Mouse (Mus musculus) thymus, postnatal 14 days (tissue): ENCODE results near the gene St6galnac3.
"Not testable (repeated sequence)": the region's sequence is repeated elsewhere in the genome, so short reads cannot be mapped to it uniquely, and the experiment has no call there.

ENCODE experiments used
- DNase-seq: peaks from one replicate; pipeline ENCODE4 v3.0.0; 2021

St6galnac3 gene

DNA sequence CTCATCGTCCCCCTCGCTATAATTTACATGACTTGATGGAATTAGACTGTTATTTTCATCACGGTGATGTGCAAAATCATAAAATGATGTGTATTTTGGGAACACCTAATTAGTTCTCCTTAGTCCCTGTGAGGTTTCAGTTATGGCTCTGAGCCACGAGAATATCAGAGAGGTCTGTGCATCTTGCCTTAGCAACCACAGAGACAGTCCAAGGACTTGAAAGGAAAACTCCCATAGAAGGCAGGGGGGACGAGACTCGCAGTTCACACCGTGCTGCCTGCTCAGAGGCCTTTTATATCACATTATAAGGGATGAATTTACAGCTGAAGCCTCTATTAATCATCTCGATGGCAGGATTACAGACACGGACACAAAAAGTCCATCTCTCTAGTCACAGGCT, 327.2 kb downstream of the St6galnac3 start:
- no peak for DNase-seq

DNA sequence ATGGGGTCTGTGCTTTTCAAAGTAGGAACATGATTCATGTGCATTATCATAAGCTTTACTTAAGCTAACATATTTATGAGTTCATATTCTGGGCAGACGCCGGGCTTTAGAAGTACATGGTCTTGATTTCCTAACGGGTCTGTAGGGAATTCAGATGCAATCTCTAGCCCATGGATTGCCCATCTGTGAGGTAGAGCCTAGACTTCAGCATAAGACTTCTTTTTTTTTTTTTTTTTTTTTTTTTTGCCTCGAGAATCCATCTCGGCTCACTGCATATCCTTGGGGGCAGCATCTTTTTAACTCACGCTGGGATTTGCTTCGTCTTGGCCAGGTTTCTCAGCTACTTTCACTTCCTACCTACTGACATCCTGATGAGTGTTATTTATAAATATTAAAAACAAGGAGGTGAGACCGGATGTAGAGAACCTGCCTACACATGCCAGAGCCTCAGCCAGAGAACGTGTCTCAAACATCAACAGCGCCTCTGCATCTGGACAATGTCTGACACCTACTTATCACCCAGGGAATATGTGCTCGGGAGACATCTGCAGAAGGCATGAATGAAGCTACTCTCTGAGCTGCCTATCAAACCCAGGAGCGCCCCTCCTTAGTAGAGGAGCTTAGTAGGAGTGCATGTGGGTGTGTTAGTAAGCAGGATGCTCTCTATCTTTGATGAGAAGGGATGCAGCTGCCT, 328.5 kb downstream of the St6galnac3 start:
- no peak for DNase-seq

DNA sequence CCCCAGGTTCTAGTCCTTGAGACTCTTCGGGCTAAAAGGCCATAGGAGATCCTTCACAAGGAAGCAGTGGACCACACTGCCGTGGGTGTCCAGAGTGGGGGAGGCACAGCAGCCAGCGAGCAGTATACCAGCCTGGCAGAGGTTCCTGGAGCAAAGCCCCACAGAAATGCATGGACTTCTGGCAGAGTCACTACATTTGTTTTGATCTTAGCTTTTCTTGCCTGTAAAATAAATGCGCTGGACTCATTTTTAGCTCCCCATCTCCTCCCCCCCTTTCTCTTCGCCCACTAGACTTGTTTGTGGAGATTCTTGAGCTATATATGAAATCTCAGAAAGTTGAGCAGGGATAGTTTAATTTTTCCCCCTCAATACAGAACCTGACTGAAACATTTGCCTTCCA, 329.6 kb downstream of the St6galnac3 start:
- DNase-seq = no peak

DNA sequence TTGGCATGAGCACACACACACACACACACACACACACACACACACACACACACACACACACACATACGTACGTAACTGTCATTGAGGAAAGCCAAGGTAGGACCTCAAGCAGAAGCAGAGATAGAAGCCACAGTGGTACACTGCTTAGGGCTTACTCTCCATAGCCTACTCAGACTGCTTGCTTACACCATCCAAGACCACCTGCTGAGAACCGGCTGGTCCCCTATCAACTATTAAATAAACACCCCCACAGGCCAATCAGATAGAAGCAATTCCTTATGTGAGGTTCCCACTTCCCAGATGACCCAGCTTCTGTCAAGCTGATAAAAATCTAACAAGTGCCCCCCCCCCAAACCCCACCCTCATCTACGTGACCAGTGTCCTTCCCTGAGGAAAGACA, 330.2 kb downstream of the St6galnac3 start:
- no peak for DNase-seq

DNA sequence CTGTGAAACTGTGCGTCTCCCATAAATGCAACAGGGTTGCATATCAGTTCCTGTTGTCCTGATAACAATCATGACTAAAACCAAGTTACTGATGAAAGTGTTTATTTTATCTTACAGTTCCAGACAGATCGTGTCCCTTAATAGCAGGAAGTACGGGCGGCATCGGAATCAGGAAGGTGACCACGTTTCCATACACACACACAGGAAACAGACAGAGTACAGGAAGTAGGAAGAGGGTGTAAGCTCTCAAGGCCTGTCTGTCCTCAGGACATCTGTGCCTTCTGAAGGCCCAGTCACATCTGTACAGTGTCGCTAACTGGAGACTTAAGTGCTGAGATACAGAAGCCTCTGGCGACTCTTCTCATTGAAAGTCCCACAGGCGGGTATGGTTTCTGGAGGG, 330.8 kb downstream of the St6galnac3 start:
- no peak for DNase-seq

DNA sequence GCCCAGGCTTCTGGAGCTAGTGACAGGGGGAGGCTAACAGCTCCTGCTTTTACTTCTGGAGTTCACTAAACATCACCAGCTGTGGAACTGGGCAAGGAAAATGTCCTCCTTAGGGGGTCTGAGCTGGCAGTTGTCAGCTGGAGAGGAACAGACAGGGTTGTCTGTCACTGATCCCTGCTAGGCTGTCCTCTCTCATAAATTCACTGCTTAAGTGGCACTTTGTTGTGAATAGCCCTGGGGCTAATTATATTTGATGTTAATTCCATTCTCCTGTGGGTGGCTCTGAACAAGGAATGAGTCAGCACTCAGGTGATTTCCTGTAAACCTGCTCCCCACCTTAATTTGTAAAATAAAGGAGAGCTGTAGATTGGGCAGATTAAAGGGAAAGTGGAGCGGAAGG, 333.5 kb downstream of the St6galnac3 start:
- not testable (repeated sequence) for DNase-seq

DNA sequence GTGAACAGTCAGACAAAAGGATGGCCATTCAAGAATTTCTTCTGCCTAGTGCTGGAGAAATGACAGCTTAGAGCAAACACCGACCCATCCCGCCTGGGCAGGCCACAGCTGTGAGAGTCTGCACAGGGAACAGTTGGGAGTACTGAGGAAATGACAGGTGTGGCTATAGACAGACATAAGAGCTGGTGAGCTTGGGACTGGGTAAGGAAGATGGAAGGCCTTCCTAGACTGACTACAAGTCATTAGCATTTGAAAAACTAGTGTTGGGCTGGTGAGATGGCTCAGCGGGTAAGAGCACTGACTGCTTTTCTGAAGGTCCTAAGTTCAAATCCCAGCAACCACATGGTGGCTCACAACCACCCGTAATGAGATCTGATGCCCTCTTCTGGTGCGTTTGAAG, 340.3 kb downstream of the St6galnac3 start:
- DNase-seq = not testable (repeated sequence)

DNA sequence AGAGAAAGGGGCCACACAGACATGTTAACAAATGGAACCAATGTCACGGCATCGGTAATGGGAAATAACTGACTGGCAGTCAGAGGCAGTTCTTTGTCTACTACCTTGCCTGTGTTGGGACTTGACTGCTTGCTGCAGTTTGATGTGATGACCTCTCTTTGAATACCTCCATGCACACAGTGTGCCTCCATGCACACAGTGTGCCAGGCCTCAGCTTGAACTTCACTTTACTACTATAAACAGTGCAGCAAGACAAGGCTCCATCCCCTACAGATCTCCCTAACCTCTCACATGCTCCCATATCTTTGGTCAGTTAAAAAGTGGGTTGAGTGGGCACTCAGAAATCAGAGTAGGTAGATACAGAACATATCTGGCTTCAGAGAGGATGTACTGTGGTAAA, 341.3 kb downstream of the St6galnac3 start:
- DNase-seq = no peak

DNA sequence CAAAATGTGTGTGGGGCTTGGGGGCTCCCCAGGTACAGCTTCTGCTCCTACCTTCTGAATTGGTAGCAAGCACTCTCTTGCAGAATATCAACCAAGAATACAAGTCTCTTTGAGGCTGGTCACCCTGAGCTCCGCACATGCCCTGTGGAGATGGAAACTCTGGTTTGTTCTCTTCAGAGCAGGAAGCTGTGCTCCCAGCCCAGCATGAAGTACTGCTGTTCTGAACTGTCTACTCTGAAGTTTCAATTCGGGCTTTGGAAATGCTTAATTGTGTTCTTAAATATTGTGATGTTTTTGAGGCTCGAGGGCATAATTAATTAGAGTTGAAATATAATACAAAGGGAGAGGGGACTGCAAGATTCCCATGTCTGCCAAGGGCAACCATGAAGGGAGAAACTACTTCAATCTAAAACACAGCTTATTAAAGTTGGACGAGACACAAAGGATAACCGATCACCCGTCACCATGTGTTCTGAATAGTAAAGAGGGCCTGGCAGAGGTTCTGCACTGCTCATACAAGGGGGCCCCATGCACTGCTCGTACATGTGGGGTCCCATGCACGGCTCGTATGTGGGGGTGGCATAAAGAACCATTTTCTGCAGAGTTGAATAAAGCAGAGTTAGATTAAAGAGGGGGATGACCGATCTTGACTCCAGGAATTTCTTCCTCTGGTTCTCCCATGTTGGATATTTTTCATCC, 359.8 kb downstream of the St6galnac3 start:
- DNase-seq = no peak

DNA sequence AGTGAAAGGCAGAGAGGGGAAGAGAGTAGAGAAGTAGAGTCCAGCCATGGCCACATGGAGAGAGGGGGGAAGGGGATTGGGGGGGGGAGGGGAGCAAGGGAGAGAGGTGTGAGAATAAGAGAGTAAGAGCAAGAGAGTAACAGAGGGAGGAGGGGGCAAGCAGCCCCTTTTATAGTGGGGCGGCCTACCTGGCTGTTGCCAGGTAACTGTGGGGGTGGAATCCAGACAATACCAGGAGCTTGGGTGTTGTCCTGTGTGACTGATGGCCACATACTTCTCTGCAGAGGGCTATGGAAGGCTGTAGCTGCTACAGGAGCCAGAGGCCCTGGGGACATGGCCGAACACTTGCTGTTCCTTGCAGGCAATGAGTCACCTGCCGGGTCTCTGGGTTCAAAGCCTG, 360.6 kb downstream of the St6galnac3 start:
- DNase-seq = no peak

DNA sequence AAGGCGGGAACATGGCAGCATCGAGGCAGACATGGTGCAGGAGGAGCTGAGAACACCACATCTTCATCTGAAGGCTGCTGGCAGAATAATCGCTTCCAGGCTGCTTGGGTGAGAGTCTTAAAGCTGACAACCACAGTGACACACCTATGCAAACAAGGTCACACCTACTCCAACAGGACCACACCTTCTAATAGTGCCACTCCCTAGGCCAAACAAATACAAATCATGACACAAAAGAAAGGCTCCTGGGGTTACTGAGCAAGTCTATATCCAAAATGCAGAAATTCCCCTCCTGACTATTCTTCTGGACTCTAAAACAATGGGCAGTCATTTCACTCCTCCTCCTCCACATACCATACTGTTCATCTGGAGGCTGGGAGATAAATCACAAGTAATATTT, 365.0 kb downstream of the St6galnac3 start:
- no peak for DNase-seq

DNA sequence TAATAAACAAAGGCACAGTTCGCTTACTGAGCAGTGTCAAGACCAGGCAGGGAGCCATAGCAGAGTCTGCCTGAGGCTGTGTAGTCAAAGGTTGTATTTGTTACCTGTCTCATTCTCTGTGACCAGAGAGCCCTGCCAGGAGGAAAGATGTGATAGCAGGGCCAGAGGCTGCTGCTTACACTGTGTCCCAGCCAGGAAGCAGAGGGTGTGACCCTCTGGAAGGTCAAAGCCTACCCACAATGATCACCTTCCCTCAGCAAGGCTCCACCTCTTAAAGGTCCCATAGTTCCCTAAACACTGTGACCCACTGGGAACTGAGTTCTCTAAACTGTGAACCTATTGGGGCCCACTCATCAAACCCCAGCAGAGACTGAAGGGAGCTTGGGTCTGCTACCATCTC, 368.9 kb downstream of the St6galnac3 start:
- DNase-seq = no peak

DNA sequence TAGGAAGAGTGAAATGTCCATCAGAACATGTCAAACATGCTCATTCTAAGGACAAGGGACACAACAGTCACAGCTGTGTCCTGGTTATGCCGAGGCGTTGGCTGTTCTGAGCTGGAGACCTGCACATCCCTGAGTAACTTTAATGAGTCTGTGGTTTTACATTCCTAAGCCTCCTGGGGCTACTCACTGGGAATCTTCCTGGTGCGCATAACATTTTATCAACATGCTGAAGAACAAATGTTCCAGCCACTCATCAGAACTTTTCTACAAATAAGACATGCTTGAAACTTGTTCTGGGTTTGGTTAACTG, 370.0 kb downstream of the St6galnac3 start:
- DNase-seq = no peak

DNA sequence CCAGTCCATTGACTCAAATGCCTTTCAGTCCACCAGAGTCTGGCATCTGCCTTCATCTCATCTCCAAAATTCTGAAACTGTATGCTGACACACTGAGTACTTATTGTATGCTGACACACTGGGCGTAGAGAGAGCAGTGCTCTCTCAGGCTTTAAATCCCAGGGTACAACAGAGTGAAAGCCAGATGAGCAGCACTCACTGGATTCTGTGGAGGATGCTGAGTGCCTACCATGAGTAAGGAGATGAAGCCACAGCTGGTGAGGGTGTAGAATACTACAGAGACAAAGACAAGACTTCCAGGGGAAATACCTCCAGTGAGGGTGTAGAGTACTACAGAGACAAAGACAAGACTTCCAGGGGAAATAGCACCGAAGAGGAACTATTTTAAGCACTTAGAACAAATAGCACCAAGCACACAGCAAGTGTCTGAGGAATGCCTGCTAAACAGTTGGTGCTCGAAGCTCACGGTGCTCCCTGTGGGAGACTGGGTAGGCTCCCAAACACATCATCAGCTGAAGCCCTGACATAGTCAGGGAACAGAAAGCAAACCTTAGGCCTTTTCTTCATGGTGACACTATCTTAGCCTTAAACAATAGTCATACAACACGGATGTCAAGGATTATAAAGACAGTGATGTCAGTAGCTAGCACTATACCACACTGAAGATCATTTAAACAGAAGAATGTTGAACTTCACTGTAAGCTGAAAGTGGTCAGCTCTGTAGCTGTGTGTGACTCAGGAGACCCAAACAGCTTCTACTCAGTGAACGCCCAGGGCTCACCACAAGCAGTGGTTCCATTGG, 370.6 kb downstream of the St6galnac3 start:
- no peak for DNase-seq

DNA sequence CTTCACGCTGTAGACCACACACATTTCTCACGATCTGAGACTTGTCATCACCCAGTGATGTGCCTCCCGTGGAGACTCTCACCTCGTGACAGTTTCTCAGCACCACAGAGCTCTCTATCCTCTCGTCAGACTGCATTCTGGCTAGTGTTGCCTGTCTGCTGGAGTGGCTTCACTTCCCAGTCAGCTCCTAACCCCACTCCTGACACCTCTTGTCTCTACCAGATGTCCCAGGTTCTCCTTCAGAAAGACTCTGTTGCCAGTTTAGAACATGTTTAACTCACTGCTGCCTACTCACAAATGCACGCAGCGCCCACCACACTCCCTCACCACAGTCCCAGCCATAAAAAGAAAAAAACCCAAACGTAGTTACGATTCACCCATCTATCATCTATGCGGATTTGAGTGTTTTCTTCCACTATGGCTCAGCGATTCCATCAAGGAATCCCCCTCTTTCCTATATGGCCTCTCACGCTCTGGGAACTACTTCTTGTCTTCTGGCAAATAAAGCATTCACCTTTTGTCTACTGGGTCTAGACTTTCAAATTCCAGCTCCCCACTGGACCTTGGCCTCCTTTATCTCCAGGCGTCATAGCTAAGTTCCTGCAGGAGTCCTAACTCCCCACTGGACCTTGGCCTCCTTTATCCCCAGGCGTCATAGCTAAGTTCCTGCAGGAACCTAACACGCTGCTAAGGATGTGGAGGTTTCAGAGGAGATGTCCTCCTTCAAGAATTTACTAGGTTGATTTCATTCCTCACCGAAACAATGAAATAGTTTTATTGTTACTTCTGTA, 371.5 kb downstream of the St6galnac3 start:
- DNase-seq = no peak

DNA sequence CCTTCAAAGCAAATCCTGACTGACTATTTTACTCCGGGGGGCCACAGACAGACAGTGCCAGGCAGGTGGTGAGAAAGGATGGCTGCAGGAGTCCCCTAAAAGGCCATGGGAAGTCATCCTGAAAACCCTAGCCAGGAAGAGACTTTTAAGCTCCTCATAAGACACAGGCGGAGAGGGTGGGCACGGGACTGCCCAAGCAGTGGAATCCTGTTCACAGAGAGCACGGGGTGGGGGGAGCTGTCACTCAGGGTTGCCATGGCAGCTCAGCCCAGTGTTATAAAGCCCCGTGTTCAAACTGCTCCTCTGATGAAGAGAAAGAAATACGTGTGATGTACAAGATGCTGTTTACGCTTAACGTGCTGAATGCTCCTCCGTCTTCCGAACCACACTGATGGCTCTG, 375.0 kb downstream of the St6galnac3 start:
- no peak for DNase-seq

DNA sequence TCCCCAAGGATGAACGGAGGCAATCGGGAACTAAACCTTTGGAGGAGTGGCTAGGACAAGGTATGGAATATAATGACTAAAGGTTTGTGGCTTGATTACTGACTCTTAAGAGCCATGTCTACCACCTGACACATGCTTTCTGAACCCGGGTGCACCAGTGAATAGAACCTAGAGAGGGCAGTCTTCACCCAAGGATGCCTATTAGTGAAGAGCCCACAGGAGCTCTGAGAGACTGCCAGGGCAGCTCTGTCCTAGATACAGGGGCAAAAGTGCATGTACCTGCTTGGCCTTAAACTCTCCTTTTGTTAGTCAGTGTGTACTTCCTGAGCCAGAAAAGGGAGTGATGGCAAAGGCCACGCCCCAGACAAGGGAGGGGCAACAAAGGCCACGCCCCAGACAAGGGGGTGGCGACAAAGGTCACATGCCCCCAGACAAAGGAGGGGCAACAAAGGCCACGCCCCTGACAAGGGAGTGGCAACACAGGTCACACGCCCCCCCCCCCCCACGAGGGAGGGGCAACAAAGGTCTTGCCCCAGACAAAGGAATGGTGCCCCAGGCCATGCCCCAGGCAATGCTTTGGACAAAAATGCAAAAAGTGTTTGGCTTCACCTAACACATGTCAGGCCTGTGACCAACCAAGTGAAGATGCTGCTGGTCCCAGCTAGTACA, 376.0 kb downstream of the St6galnac3 start:
- DNase-seq = no peak

DNA sequence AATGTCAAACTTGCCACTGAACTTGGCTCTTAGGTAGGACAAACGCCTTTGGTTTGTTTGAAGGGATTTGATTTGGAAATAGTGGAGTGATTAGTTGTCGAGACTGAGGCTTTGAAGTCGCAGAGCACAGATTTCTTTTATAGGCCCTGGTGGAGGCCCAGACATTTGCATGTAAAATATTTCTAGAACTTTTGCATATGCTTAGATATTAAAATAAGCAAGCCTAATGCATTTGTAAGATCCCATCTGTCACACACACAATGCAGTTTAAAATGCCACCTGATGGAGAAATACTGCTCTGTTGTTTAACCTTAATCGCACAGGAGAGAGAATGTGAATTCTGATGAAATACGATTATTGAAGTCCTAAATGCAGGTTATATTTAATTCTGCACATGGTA, 380.0 kb downstream of the St6galnac3 start:
- DNase-seq = no peak

DNA sequence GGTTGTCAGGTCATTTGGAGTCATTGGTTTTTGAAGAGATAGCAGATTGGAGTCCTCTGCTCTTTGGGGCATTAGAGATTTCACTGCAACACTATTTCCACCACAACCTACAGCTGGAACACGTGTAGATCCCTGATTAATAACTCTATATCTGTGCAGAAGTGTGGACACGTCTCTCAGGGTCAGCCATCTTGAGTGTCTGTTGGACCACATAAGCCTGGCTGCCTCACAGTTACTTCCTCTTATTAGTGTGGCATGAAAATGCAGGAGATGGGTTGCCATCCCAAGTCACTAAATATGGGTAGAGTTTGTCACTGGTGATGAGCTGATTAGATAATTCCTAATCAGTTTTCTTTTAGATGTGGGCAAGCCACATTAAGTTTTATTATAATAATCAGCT, 385.0 kb downstream of the St6galnac3 start:
- DNase-seq = no peak

DNA sequence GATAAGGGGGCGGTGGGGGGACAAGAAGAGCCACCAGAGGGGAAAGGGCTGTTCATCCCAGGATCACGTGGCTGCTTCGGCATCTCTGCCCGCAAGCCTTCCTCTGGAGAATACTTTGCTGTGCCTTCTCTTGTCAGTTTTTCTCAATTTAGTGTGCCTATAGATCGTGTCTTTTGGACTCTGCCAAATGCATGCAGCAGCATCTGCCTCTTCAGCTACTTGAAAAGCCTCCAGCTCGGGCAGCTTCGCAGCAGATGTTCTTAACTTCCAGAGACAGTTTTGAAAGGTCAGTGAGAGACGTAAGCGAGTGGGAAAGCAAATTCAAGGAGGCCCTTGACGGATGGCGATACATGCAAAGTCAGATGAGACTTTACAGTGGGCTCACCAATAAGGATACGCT, 385.9 kb downstream of the St6galnac3 start:
- no peak for DNase-seq

DNA sequence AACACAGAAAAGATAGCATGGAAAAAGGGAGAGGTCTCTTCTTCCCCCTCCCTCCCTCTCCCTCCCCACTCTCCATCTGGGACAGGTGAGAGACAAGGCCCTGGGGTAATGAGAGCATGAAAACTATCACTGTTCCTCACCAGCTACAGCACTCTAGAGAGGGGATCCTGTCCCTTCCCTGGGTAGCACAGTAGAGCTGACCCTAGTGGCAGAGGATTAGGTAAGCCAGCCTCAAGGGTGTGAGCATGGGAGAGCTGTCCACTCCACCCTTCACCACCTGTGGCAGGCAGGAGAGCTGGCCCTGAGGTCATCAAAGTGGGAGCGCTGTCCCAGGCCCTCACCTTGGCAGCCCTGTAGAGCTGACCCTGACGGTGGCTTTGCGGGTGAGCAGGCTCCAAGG, 387.2 kb downstream of the St6galnac3 start:
- DNase-seq = no peak

DNA sequence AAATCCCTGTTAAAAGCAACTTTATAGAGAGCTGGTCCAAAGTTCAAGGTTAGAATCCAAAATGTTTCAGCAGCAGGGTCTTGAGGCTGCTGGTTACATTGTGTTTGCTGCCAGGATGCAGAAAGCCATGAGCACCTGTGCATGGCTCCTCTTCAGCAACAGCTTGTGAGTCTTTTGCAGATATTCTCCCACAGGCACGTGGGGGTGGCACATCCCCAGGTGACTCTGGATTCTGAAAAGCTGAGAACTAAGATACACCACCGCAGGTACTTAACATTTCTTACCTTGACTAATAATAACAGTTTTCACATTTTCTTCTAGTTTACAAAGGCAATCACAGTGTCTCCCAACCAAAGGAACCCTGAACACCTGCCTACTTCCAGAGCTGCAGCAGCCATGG, 387.8 kb downstream of the St6galnac3 start:
- DNase-seq = no peak
